Mouse (Mus musculus) urinary bladder, postnatal 25 days (tissue): Measurements from ENCODE around the gene Ccp110.

ENCODE experiments used
- DNase-seq: peaks from one replicate; pipeline ENCODE4 v3.0.0; 2022; ENCODE audit warnings: low spot score

Ccp110 gene

GRCm38 (mm10) chr7:118728846-118729587 lies 16.7 kb downstream of the Ccp110 start:
- no peak for DNase-seq

DNA sequence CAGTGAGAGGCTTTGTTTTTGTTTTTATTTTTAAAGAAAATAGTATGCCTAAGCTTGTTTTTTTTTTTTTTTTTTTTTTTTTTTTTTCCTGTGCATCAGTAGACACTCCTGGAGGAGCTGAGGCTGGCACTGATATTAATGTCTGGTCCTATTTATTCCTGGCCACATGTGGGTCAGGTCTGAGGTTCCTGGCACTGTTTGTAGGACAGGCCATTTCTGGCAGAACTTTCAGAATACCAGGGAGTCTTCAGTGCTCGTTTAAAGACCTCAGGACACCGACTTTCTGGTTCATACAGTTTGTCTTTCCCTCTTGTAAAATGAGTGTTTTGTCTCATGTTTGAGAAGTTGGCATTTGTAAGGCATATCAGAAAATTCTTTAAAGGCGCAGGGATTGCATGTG lies 19.4 kb downstream of the Ccp110 start:
- no peak for DNase-seq

DNA sequence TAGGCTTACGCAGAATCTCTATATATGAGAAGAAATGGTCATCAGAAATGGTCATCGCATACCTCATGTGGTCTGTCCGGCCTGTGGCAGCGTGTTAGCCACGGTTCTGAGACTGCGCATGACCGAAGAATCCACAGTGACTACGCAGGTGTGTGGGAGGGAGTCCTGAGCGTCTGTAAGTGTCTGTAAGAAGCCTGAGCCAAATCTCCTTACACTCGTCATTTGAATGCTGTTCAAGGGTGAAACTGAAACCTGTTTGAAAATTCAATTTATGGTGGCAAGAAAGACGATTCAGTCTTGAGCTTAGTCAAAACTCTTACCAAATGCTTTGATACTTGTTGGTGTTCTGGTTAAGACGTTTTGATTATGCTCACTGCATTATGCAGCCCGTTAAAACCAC lies 20.9 kb downstream of the Ccp110 start:
- no peak for DNase-seq

DNA sequence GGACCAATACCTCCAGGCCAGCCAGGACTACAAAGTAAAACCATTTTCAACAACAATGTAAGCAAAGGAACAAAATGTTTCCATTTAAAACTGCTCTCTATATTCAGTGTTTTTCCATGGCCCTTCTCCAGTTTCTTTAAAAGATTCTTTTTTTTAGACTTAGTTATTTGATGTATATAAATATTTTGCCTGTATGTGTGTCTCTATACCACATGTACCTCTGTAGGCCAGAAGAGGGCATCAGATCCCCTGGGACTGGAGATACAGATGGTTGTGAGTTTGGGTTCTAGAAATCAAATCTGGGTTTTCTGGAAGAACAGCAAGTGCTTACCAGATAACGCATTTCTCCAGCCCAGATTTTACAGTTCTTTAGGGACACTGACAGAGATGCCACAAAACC lies 26.4 kb downstream of the Ccp110 start:
- DNase-seq = no peak

DNA sequence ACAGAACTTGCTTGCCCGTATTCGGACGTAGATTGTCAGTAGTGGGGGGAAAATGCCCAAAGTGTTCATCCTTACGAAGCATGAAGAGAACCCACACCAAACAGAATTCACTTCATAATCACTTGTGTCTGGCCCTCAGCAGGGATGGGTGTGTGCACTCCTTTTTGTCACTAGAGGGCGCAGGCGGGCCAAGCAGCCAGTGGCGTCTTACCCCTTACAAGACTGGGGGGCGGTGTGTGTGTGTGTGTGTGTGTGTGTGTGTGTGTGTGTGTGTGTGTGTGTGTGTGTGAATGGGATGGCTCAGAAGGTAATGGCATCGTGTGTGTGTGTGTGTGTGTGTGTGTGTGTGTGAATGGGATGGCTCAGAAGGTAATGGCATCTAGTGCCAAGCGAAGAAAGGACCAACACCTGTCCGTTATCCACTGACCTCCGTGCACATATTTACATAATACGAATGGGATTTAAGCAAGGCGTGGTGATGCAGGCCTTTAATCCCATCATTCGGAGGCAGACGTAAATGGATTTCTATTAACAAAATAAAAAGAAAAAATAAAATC lies 27.7 kb downstream of the Ccp110 start, which contains the start of gene Vps35l:
TSS of gene Vps35l (plus strand) at position 252 of the 557 bp plus-strand sequence.
- peak; percentile 66 for DNase-seq

GRCm38 (mm10) chr7:118740532-118741338 lies 28.4 kb downstream of the Ccp110 start:
- peak; percentile 97 for DNase-seq

DNA sequence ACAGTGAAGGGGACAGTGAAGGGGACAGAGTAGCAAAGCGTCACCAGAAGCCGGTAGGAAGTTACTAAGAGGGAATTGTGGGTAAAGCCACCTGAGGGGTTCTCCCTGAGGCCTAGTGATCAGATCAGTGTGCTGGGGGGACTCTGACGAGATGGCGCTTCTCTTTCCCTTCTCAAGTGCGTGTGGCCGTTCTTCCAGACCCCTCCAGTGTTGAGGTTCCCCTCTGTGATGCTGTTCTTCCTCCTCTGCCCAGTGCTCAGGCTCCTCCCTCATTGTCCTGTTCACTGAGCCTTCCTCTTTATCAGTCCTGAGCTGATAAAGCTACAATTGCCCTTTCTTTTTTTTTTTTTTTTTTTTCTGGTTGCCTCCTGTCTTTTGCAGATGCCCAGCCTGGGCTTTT lies 29.9 kb downstream of the Ccp110 start:
- no peak for DNase-seq

- DNase-seq = no peak
Observed at GRCm38 (mm10) chr7:118744766-118745165, 32.4 kb downstream of the Ccp110 start.

DNA sequence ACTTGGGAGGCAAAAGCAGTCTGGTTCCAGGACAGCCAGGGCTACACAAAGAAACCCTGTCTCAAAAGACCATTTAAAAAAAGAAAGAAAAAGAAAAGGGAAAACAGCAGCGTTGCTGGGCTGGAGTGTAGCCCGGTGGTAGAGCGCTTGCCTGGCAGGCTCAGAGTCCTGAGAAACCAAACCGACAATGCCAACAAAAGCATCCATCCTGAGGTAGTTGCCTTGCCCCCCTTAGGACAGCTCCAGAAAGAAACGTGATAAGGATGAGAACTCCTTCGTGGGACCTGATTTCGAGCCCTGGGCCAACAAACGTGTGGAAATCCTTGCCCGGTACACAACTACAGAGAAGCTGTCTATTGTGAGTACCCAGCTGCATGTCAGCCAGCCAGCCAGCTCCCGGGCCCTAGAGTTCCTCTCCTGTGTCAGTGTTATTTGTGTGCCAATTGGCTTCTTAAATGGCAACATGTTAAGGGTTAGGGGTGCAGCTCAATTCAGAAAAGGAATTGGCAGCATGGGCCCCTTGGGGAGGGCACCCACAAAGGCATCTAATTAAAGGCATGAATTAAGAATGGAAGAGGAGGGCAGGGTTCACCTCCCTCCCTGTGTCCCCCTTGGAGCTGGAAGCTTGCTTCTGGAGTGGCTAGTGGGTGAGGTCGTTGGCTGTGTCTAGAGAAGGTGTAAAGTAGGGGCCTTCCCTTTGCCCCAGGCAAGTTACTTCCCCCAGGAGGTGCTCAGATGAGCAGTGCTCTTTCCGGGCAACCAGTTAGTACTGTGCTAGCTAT lies 35.7 kb downstream of the Ccp110 start:
- DNase-seq = no peak

DNA sequence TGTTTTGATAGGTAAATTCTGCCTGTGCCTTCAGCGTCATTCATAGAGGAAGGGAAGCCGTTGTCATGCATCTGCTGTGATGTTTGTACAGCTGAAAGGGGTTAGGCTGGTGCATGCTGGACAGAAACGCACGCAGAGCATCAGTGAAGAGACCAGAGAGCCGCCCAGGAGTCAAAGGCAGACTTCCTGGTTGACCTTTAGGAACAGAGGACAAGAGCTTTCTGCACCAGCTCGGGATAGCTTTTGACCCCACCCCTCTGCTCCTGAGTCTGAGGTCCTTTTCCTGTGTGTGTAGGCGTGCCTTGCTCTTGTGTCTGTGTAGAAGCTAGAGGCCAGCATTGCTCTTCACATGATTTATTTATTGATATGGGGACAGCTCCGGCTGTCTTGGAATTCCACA lies 37.4 kb downstream of the Ccp110 start:
- no peak for DNase-seq

DNA sequence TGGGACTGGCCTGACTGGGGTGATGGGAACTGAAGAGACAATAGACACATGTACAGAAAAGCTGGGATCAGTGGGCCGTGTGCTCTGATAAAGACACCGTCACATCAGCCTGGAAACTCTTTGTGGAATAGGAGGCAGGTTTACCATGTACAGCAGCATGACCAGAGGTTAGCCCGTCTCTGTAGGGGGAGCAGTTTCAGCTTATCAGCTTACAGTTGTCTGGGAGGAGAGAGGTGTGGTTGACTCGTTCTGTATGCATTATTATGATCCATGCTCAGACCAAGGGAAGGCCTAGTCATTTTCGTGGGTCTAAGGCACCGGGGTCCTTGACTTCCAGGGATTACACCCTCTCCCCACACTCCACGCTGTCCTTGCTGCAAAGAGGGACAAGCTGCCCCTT lies 39.3 kb downstream of the Ccp110 start:
- no peak for DNase-seq

DNA sequence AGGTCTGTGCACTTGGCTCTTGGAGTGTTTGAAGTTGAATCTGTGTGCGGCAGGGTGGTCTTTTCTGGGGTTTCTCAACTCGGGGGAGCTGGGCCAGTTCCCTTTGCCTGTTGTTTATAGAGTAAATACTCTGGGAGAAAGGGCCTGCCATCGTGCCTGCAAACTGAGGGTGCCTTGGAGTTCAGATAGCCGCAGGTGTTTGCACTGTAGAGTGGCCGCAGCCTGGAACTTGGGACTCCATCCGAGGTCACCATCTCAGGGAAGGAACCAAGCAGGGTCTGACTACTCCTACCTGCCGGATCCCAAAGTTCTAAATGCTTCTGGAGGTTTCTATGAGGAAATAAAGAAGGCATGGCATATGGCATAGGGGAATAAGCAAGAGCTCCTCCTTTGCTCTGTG lies 43.4 kb downstream of the Ccp110 start:
- no peak for DNase-seq

DNA sequence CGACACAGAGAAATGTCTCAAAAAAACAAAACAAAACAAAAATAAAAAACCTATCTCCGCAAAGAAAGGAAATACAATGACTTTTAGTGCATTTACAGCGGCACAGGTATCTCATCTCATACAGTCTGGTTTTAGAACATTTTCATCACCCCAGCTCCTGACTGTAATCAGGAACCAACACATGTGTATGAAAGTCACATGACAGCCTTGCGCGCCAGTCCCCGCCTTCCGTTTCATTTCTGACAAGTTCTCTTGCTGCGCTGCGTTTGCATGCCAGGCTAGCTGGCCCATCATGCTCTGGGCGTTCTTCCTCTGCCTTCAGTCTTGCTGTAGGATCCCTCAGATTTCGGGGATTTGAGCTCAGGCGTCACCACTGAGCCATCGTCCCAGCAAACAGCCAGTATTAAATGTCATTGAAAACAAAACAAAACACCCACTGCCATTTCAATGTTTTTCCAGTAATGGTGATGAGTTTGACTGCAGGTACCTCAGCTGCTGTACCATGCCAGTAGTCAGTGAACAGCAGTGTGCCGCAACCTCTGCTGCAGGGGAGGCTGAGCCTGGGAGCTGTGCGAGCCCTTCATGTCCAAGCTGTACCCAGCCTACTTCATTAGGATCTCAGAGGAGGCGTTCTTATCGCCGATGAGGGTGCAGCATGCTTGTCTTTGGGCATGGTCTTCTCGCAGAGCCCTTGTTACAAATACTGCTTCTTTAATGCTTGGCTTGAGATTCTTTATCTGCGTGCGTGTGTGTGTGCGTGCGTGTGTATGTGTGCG lies 44.3 kb downstream of the Ccp110 start:
- DNase-seq = no peak

DNA sequence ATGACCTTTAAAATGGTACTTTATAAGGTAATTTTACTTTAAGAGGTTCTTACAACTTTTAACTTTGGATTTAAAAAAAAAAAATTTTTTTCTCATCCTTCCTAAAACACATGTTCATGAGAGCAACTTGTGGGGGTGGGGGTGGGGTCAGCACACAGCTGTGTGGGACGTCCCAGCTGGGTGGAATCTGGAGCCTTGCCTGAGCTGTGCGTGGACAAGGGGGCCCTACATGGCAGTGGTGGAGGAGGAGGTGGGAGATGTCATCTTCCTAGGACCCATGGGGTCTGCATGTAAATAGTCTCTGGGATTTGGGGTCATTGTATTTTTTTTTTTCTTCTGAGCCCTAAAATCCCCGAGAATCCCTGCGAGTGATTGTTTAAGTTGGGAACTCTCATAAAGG lies 46.0 kb downstream of the Ccp110 start:
- DNase-seq = no peak

GRCm38 (mm10) chr7:118759372-118759771 lies 47.0 kb downstream of the Ccp110 start:
- DNase-seq = no peak

- no peak for DNase-seq
Observed at GRCm38 (mm10) chr7:118763939-118764338, 51.6 kb downstream of the Ccp110 start.

GRCm38 (mm10) chr7:118764725-118765124 lies 52.4 kb downstream of the Ccp110 start:
- no peak for DNase-seq

GRCm38 (mm10) chr7:118765604-118766003 lies 53.3 kb downstream of the Ccp110 start:
- no peak for DNase-seq

DNA sequence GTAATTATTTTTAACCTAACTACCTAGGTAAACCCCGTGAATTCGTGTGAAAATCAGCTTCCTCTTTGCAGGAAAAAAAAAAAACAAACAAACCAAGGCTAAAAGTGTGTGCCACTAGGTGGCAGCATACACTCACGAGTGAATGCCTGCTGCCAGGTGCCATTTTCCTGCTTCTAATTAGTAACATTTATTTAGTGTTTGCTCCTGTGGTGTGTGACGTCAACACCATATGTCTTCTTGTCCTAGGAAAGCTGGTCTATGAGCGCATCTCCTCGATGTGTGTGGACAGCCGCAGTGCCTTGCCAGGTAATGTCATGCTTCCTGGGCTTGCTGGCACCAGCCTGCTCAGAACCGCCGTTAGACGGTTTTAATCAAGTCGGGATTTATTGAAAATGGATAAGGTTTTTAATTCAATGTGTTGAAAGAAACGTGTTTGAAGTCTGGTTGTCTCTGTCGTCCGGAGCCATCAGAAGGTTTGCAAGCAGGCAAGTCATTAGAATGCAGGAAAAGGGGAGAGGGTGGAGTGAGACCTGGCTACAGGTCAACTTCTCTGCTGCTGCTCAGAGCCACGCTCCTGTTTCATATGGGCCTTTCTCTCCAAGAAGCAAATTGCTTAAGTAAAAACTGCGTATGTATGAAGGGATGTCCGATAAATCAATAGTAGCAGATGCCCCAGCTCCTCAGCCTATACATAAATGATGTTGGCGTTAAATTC lies 53.9 kb downstream of the Ccp110 start:
- DNase-seq = peak; percentile 51

GRCm38 (mm10) chr7:118766834-118767224 lies 54.5 kb downstream of the Ccp110 start:
- DNase-seq = no peak

DNA sequence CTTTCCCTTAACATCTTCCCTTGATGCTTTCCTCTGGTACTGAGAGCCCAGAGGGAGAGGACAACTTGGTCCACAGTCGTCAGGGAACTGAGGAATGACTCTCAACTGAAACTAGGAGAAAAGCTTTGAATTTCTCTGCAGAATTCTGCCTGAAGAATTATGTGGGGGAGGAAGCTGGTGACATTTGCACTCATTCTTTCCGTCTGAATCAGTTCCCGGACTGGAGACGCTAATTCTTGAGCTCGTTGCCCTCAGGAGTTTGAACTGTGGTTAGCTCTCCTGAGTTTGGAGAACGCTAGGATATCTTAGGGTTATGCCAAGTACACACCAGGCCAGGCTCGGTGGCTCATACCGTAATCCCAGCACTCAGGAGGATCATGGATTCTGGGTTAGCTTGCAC lies 56.9 kb downstream of the Ccp110 start:
- DNase-seq = no peak
